Mouse (Mus musculus): ENCODE data around the gene Cdk19.
A peak's percentile ranks its signal among the peaks of the same experiment; 100 is the strongest.
"Not testable (repeated sequence)": the region's sequence is repeated elsewhere in the genome, so short reads cannot be mapped to it uniquely, and the experiment has no call there.

Gene Cdk19

DNA sequence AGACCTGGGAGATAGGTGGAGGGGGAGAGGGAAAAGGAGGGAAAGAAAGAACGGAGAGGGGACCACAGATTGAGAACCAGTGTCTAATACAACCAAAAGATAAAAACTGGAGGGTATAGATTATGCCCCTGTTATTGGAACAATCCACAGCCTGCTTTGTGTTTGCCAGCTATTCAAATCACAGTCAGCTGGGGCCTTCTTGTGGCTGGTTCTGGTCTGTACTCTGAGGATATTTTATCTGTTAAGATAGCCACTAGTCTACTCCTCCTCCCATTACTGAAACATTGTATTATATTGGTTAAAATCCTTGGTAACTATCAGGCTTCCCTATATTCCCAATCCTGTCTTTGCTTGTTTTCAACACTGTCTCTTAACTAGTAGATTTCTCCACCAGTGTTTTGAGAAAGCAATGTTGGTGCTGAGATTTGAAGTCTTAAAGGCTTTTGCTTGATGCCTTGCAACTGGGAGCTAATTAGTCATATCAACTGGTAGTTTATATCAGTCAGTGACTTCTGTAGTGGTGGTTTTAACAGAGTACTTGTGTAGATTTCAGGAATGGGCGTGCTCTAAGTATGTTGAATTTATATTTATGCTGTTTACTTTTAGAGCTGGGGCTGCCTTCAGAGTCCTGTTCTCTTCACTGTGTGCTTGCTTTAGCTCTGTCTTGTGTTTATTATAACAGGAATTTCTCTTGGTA lies 54.2 kb downstream of the Cdk19 start:
- no peak for DNase-seq (ENCODE audit: low spot score in 2 of 2)

DNA sequence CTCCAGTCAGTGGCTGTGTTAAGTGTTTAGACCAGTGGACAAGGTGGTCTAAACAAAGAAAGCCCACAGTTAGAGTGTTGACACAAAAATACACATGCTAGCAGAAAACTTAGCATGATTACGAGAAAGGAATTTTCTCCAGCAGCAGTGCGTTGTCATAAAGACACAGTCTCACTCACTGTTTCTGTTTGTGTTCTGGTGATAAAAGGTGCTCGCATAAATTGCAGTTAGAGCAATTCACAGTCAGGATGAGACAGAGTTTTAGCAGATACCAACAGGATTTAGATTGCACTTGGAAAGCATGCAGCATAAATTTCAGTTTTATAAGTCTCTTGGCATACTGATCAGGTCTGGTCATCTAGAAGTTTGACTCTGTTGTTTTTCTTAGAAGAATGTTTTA lies 59.5 kb downstream of the Cdk19 start:
- no peak for DNase-seq (ENCODE audit: low spot score in 2 of 2)

DNA sequence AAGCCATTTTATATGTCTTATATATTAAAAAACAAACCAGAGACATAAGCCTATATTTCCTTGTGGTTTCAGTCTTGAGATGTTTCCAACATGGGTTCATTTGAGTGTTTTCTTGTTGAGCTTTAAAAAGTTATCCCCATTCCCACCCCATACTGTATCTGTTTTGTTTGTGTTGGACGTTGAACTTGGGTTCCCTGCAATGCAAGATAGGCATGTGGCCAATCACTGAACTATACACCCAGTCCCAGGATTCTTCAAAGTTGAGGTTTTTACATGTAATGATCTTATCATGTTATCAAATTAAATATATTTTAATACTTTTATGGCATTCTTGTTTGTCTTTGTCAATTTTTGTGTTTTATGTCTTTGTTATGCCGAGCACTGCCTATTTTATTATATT lies 60.0 kb downstream of the Cdk19 start:
- no peak for DNase-seq (ENCODE audit: low spot score in 2 of 2)

DNA sequence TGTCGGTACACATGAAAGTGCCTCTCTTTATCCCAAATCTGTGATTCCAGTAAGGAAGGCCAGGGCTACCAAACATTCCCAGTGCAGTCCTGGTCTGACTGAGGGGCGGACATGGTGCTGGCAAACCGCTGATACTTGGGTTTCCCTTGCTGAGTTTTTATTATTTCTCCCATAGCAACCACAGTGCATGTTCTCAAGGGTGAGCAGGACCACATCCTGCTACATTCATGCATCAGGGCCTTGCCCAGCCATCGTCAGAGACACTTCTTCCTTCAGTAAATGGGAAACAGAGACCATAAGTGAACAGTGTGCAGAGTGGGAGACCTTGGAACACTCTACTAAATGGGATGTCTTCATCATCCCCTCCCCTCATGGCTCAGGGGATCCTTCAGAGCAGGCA lies 60.9 kb downstream of the Cdk19 start:
- DNase-seq (ENCODE audit: low spot score in 2 of 2), result no peak

DNA sequence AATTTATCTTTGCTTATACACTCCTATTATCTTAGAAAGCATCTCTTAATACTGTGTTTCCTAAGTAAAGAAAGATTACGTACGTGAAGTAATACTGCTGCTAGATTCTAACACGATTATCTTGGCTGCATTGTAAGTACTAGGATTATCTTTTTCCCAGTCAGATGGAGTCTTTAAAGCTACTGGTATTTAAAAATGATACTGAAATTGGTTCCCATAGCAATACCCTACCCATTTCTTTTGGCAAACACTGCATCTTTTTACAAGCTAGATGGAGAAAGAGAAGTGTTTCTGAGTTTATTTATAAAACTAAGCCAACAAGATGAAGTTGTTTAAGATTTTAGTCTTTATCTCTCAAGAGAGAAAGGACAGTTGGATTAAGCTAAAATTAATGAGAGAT lies 67.3 kb downstream of the Cdk19 start:
- DNase-seq (ENCODE audit: low spot score in 2 of 2), result no peak

DNA sequence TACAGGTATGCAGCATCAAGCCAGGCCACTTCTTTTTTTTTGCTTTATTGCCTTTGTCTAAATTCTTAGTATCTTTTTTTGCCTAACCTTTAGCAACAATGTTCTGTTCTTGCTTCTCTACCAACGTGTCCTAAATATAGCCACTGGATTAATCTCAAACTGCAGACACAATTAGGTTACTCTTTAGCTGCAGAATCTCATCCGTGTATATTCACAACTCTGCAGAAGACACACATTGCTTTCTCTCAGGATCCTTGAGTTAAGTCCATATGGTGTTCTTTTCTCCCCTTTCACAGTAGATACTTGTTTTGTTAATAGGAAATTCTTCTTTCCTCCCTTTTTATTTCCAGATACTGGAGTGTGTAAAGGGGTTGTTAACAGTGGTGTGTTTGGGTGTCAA lies 70.0 kb downstream of the Cdk19 start:
- no peak for DNase-seq (ENCODE audit: low spot score in 2 of 2)

DNA sequence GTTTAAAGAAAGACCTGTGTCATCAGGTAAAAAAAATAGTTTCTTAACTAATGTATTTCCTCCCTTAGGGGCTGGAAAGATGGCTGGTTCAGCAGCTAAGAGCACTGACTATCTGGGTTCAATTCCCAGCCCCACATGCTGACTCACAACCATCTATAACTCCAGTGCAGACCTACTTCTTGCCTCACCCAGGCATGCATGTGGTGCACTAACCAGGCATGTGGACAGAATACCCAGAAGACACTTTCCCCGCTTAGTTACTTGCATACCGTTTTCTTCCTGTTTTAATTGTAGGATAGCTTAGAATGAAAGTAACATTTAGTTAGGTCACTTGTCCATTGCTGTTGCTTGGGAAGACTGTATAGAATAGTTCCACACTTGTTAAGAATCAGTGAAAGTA lies 72.0 kb downstream of the Cdk19 start:
- DNase-seq (ENCODE audit: low spot score in 2 of 2), result no peak

DNA sequence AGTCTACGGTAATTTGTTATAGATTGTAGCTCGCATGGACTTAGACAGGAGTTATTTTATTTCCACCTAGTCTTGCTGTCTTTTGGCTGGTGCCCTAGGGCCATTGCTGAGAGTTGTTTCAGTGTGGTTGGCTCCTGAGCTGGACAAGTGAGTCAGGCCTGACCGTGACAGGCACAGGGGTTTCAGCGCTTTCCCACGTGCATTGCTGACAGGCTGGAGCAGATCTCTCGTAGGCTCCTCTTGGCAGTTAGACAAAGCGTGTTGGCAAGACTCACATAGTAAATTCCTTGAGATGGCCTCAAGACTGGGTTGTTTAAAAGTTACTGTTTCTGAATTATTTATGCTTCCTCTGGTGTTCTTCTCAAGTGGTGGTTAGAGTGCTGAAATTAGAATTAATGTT lies 77.6 kb downstream of the Cdk19 start:
- DNase-seq (ENCODE audit: low spot score in 2 of 2), result peak; percentile 40 to 71

DNA sequence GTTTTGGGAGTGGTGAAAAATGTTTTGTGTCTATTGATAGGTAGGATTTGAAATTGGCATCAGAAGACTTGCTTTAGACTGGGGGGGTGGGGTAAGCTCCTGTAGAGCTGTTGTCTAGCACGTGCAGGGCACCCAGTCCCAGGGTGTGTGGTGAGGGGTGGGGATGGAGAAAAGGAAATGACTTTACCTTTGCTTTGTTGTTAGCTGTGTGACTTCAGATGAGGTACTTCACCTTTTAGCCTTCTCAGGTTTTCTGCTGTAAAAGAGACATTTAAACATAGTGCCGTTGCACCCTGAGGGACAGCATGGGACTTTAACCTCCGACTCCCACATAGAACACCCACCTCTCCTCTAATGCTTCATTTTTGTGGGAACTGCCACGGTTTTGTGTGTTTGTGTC lies 80.5 kb downstream of the Cdk19 start:
- no peak for DNase-seq (ENCODE audit: low spot score in 2 of 2)

DNA sequence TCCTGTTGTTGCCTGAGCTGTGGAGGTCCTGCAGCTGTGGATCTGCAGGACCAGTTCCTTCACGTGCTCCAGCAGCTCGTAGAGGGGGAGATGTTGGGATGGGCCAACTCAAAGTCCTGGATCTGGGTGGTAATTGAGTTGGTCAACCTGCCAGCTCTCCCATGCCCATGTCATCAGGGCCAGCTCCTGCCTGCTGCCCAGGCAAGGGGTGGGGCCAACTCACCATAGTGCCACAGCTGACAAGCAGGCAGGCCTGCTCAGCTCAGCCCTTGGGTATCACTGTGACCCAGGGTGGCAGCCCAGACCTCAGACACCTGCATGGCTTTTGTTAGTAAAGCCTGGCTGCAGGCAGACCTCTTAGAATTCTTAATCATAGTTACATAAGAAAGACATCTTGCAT lies 81.3 kb downstream of the Cdk19 start:
- DNase-seq (ENCODE audit: low spot score in 2 of 2), result no peak

DNA sequence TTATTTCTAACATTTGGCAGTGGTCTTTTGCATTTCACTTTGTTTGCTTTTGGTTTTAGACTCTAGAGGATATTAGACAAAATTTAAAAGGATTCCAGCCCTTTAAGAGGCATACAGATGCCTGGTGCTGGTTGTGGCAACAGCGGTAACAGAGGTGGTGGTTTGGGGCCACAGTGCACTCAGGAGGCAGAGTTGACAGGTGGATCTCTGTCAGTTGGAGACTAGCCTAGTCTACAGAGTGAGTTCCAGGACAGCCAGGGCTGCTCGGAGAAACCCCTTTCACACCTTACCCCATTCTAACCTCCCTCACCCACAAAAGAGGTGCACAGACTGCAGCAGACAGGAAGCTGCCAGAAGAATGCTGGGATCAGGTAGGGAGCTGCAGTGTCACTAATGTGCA lies 82.4 kb downstream of the Cdk19 start:
- DNase-seq (ENCODE audit: low spot score in 2 of 2), result no peak

DNA sequence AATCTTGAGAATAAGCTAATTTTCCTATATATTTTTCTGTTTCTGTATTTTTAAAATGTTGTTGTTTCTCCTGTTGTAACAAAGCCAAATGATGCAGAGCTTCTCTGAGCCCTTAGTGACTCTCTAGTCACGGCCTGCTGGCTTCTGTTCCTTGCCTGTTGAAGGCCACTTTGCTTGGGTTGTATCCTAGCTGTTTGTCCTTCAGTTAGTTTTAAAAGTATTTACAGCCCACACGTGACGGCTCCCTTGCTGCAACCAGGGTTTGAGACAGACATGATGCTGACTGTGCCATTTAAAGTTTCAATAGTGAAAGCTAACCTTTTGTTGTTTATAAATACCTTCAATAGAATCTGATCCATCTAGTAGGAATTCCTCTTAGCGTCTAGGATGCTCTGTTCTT lies 83.3 kb downstream of the Cdk19 start:
- no peak for DNase-seq (ENCODE audit: low spot score in 2 of 2)

DNA sequence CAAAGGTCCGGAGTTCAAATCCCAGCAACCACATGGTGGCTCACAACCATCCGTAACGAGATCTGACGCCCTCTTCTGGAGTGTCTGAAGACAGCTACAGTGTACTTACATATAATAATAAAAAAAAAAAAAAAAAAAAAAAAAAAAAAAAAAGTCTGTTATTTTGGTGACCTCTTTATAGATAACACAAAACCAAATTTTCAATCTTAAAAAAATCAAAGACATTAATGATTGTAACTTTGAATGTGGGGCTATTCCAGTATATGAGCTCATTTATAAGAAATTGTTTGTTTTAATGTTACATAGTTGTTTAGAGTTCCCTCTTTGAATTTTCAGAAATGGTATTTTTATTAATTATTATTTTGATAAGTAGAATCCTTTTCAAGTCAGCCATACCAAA lies 85.1 kb downstream of the Cdk19 start:
- DNase-seq (ENCODE audit: low spot score in 2 of 2), result not testable (repeated sequence)

DNA sequence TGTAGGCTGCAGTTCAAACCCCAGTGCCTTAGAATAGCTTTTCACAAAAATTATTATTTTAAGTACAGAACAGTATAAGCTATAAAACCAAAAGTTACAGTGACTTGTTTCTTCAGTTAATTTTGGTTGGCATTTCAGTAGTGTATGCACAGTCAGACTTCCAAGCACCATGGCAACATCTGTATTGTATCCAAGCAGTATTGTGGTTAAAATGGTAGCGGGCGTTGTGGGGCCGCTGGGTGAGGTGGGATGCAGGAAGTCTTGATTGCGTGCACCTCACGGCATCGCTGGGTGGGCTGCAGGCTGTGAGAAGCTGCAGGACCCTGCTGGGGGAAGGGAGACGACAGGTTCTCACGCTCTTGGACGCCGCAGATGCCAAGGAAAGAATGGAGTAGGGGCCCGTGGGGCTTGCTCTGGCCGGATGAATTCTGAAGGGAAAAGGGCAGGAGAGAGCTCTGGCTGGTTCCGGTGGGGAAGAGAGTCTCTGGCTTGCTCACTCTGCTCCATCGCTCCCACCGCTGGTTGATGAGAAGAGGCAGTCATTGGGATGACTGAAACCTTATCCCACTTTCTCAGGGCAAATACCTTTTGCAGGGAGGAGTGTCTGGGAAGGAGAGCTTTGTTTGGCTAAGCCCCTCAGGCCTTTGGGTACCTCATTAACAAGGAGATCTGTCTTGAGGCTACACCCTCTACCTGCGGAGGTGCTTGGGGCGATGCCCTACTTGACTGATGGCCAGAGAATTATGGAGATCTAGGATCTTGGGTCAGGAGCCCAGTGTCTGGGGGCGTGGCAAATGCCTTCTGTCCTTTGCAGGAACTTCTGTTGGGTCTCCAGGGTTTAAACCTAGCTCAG lies 86.1 kb downstream of the Cdk19 start:
- DNase-seq (ENCODE audit: low spot score in 2 of 2), result no peak

DNA sequence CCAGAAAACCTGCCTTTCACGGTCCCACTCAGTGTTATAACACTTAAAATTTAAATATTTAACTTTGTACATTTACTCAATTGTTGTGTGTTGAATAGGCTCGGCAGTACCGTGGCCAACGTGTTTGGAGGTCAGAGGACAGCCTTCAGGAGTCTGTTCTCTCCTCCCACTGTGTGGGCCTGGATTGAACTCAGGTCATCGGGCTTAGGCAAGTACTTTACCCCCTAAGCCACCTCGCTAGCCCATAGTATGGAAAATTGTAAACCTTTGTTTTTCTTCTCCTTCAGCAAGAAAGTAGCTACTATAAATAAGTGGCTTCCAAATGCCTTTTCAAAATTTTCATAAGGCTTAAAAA lies 86.7 kb downstream of the Cdk19 start:
- DNase-seq (ENCODE audit: low spot score in 2 of 2), result no peak

DNA sequence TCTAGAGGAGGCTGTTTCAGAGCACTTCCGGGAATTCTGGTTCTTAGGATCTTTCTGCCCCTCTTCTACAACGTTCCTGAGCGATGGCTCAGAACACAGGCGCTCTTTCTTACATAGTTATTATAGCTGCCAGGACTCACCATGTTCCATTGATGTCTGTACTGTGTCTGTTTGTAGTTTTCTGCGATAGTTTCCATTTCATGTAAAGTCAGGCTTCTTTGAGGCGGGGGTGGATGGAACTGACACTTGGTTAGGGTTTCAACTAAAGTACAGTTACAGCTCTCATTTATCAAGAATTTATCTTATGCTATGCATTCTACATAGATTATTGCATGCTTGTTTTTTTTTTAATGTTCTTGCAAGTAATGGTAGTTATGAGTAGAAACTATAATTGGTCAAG lies 89.3 kb downstream of the Cdk19 start:
- DNase-seq (ENCODE audit: low spot score in 2 of 2), result no peak

DNA sequence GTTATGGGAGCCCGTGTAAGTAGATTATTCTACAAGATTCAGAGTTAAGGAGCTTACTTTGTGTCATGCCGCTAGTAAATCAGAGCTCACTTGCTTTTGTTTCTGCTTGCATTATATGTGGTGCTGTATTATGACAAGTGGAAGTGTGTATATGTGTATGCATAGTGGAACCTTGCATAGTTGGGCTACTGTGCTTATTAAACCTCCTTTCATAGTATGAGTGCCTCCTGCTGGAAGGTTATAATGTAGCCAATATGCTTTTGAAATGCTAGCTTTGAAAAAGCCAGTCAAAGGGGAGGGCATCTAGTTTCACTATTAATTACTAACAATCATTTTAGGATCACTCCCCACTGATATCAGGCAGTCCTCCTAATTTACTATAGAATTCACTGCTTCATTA lies 89.7 kb downstream of the Cdk19 start:
- no peak for DNase-seq (ENCODE audit: low spot score in 2 of 2)

DNA sequence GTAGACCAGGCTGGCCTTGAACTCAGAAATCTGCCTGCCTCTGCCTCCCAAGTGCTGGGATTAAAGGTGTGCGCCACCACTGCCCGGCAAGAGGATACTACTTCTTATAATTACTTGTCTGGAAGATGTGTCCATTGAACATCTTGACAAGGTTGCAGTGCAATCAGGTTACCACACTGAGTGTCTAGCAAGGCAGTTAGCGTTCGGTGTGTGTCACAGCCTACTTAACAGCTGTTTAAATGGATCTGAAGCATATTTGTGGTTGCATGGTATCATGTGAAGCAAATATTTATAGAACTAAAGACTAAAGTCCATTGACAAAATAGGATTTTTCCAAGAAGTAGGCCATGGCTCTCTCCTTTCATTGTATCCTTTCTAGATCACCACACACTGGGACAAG lies 90.8 kb downstream of the Cdk19 start:
- no peak for DNase-seq (ENCODE audit: low spot score in 2 of 2)

DNA sequence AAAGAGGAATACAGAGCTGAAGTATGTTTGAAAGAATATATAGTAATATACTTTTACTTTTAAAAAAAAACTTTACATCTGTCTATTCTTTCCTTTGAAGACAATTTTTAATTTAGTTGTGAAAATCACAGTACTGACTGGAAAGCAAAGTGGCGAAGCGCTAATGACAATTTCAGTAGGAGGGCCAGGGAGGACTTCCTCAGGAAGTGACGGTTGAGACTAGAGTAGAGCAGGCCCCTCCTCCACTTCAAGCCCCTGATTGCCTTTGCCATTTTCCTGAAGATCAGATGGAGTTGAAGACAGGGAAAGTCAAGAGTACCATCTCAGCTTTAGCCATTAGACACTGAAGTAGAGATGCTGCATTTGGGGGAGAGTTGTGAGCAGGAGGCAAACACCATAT lies 92.6 kb downstream of the Cdk19 start:
- no peak for DNase-seq (ENCODE audit: low spot score in 2 of 2)

DNA sequence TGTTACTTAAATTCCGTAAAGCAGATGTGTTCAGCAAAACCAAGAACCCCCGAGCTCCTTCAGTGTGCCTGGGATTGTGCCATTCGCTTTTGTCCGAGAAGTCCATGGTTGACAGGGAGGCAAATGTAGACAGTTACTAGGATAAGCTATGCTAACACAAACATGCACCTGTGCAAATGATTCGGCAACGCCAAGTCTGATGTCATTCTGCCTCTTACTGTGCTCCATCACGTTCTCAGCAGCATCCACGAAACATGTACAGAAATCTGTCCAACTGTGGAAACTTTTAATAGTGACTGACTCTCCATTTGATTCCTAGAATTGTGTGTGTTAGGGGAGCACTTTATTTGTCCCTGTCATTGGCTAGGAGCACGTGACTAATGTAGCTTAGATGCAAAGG lies 93.0 kb downstream of the Cdk19 start:
- no peak for DNase-seq (ENCODE audit: low spot score in 2 of 2)

DNA sequence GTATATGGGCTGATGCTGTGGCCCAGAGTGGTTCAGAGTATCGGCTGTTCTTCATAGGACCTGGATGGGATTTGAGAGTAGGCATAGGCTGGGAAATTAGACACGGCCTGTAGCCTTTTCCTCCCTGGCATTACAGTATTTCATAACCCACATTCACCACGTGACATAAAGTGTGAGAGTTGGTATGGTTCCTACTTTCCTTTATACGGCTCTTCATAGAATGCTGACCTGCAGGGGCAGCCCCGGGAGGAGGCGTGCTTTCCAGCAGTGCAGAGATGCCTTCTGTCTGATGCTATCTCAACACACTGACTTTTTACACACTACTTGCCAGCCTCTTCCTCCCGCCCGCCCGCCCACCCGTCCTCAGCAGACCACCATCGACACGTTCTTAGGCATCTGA lies 96.0 kb downstream of the Cdk19 start:
- DNase-seq (ENCODE audit: low spot score in 2 of 2), result no peak

DNA sequence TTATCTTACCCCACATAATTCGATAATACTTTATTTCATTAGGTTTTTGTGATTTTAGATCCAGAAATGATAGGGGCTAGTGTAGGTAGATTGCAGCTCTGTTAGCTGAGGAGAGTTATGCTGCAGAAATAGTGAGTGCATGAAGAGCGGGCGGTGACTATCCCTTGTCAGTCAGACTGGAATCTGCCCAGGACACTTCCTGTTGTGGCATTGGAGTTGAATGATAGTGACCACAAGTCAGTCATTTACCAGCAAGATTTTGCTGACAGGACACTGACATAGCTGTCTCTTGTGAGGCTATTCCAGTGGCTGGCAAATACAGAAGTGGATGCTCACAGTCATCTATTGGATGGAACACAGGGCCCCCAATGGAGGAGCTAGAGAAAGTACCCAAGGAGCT lies 97.8 kb downstream of the Cdk19 start:
- no peak for DNase-seq (ENCODE audit: low spot score in 2 of 2)

DNA sequence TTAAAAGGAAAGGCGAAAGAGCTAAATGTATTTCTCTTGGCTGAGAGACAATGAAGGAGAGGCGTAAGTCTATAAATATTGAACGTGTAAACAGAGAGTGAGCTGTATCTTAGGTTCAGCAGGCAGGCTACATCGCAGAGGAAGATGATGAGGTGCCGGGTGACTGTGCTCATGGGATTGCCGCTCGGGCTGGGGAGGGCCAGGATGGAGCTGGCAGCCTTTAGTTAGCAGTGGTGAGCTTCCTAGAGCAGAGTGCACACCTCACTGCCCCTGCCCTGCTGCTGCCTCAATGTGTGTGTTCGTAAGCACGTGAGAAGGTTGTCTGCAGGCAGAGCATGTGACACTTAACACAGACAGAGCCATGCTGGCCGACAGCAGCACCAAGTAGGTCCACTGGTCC lies 101.4 kb downstream of the Cdk19 start:
- DNase-seq (ENCODE audit: low spot score in 2 of 2), result no peak

DNA sequence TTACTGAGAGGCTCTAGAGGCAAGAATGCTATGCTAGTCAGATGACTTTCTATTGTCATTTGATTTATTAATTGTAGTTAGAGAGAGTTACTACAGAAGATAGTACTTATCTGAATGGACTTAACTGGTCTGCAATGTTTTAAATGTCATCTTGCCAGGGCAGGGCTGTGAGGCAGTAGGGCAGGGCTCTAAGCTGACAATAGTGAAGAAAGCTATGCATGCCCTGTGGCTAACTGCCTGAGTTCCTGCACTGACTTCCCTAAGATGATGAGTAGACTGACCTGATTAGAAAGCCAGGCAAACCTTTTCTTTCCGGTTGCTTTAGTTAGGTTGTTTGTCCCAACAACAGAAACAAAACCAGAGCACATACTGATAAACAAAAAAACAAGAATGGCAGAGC lies 102.7 kb downstream of the Cdk19 start:
- no peak for DNase-seq (ENCODE audit: low spot score in 2 of 2)

Data from urinary bladder, postnatal 36 days (tissue).